Mouse (Mus musculus): ENCODE data around the gene Limk2.

The Limk2 gene

GRCm38 (mm10) chr11:3370928-3371598, 37.9 kb downstream of the Limk2 start:
- DNase-seq: peak; percentile 85 to 90

GRCm38 (mm10) chr11:3370162-3370561, 38.8 kb downstream of the Limk2 start:
- DNase-seq: no peak

- DNase-seq: no peak
Observed at GRCm38 (mm10) chr11:3369449-3369848, 39.5 kb downstream of the Limk2 start.

- no peak for DNase-seq
Observed at GRCm38 (mm10) chr11:3368983-3369382, 40.0 kb downstream of the Limk2 start.

GRCm38 (mm10) chr11:3366411-3366810, 42.6 kb downstream of the Limk2 start:
- DNase-seq: no peak

GRCm38 (mm10) chr11:3362854-3363253, 46.1 kb downstream of the Limk2 start:
- DNase-seq: no peak

GRCm38 (mm10) chr11:3352990-3353585, 55.9 kb downstream of the Limk2 start:
- peak; percentile 42 to 46 for DNase-seq

- no peak for DNase-seq
Observed at GRCm38 (mm10) chr11:3352131-3352530, 56.9 kb downstream of the Limk2 start.

GRCm38 (mm10) chr11:3349343-3349695, 59.7 kb downstream of the Limk2 start:
- DNase-seq: no peak

GRCm38 (mm10) chr11:3348576-3349342, 60.2 kb downstream of the Limk2 start:
- peak; percentile 76 to 82 for DNase-seq

- no peak for DNase-seq
Observed at GRCm38 (mm10) chr11:3347835-3348195, 61.2 kb downstream of the Limk2 start.

GRCm38 (mm10) chr11:3347091-3347834, 61.7 kb downstream of the Limk2 start:
- DNase-seq: peak; percentile 93 to 94

GRCm38 (mm10) chr11:3346351-3346750, 62.6 kb downstream of the Limk2 start:
- no peak for DNase-seq

- no peak for DNase-seq
Observed at GRCm38 (mm10) chr11:3344916-3345315, 64.1 kb downstream of the Limk2 start.

GRCm38 (mm10) chr11:3341476-3341875, 67.5 kb downstream of the Limk2 start:
- no peak for DNase-seq

- DNase-seq: no peak
Observed at GRCm38 (mm10) chr11:3337961-3338360, 71.0 kb downstream of the Limk2 start.

GRCm38 (mm10) chr11:3337173-3337955, 71.6 kb downstream of the Limk2 start:
- DNase-seq: peak; percentile 50 to 68

- DNase-seq: no peak
Observed at GRCm38 (mm10) chr11:3336602-3337001, 72.4 kb downstream of the Limk2 start.

- peak; percentile 37 to 47 for DNase-seq
Observed at GRCm38 (mm10) chr11:3335651-3336216, 73.3 kb downstream of the Limk2 start.

GRCm38 (mm10) chr11:3334711-3335316, 74.2 kb downstream of the Limk2 start:
- peak in 1 of 2 experiments; percentile 45 for DNase-seq

- DNase-seq: no peak
Observed at GRCm38 (mm10) chr11:3334141-3334710, 74.8 kb downstream of the Limk2 start.

Measured in kidney, postnatal 4 days (tissue).